Mouse (Mus musculus): ENCODE data around the gene Gbx2. TPM values are rescaled to one million over a fixed set of nuclear protein-coding genes. Genes with fewer than 3 reads are reported as not detected.

Gbx2 gene
- polyA plus RNA-seq, 1 experiment from 2014 or later: 0.16 TPM

- H3K79me2 ChIP-seq (ENCODE audit: inconsistent target): no peaks in the 10 kb centered on the region
- 4% methylated on average over 25 of the region's 40 CpGs for WGBS (ENCODE audit: missing documents)
Measured at GRCm38 (mm10) chr1:89941701-89942381, 10.9 kb upstream of the Gbx2 start.

DNA sequence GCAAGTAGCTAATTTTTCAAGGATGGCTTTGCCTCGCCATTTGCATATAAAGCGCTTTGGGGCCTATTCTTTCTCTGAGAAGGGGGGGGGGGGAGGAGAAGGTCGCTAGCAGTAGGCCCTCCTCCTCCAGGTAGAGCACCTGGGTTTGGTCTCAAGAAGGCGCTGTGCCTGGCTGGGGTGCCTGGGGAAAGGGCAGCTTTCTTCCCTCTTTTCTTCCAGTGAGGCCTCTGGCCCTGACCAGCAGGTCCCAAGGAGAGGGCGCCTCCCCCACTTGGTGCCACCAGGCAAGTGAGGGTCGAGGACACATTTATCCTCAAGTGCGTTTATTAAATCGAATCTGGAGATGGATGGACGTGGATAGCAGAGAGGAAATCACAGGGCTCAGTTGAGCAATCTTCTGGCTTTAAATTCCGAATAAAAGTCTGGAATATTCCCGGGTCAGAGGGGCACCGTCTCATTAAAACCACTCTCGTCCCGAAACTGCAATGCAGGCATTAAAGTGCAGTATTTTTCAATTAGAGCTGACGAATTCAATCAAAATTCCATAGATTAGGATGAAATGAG, 10.1 kb upstream of the Gbx2 start:
- Histone ChIP-seq H3K27ac (no peak overlapping the region), H3K36me3 (ENCODE audit: inconsistent target) (no peaks in the 10 kb centered on the region), H3K4me3 (ENCODE audit: inconsistent target) (no peak overlapping the region), H3K79me2 (ENCODE audit: inconsistent target) (no peaks in the 10 kb centered on the region)
- WGBS (ENCODE audit: missing documents): 49% methylated on average over 13 of the region's 15 CpGs

More at GRCm38 (mm10) chr1:89941701-89942381, 10.9 kb upstream of the Gbx2 start:
- no peak overlapping the region for H3K27ac ChIP-seq
- no peaks in the 10 kb centered on the region for H3K36me3 ChIP-seq (ENCODE audit: inconsistent target)
- no peak overlapping the region for H3K4me3 ChIP-seq (ENCODE audit: inconsistent target)

DNA sequence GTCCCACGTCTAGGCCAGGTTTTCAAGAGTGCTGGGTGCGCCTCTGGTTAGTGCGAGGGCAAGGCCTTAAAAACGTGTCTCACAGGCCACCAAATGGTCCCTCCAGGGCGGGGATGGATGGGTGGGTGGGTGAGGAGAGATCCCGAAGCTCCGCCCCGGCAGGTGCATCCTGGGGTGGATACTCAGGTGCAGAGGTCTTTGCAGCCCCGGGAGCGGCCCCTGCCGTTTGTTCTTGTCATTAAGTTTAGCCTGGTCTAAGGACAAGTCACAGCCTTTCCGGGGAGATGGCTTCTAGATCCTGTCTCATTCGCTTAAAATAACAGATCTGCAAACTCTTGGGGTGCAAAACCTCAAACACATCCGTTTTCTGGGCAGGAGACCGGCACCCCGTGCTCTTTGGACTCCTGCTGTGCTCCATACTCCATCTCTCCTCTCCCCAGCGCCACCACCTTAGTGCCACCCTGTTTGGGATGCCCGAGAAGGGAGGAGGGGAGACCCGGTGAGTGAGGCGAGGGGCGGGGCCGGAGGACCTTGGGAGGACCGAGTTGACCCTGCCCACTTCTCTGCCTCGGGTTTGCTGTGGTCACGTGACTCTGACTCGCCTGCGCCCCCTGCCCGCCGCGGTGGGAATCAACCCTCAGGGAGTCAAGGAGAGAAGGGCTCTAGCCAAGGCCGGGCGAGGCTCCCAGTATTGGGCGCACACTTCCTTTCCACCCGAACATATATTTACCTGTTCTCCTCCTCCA, 9.2 kb upstream of the Gbx2 start:
- H3K36me3 ChIP-seq (ENCODE audit: inconsistent target): no peaks in the 10 kb centered on the region
- H3K4me3 ChIP-seq (ENCODE audit: inconsistent target): no peak overlapping the region
- whole genome bisulfite sequencing (ENCODE audit: missing documents): 8% methylated on average over 33 of the region's 34 CpGs
- H3K27ac ChIP-seq: no peak overlapping the region
- no peaks in the 10 kb centered on the region for H3K79me2 ChIP-seq (ENCODE audit: inconsistent target)

DNA sequence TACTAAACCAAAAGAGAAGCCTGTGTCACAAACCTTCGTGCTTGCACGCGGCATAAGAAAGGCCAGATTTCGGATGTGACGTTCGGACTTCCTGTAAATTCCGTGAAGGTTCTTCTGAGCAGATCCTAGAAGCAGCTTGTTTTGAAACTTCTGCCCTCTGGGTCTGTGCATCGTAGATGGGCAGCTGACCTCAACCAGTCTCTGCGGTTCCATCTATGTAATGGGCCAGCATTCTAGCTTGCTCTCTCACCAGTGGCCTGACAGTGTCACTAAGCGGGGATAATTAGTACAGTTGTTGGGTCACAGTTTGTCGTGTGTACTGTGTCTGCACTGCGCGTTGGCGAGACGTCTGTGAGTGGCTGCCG, 8.6 kb upstream of the Gbx2 start:
- no peak overlapping the region for H3K4me3 ChIP-seq (ENCODE audit: inconsistent target)
- 18% methylated on average over 16 of the region's 16 CpGs for WGBS (ENCODE audit: missing documents)
- H3K36me3 ChIP-seq (ENCODE audit: inconsistent target): no peaks in the 10 kb centered on the region
- no peaks in the 10 kb centered on the region for H3K79me2 ChIP-seq (ENCODE audit: inconsistent target)
- H3K27ac ChIP-seq: no peak overlapping the region

DNA sequence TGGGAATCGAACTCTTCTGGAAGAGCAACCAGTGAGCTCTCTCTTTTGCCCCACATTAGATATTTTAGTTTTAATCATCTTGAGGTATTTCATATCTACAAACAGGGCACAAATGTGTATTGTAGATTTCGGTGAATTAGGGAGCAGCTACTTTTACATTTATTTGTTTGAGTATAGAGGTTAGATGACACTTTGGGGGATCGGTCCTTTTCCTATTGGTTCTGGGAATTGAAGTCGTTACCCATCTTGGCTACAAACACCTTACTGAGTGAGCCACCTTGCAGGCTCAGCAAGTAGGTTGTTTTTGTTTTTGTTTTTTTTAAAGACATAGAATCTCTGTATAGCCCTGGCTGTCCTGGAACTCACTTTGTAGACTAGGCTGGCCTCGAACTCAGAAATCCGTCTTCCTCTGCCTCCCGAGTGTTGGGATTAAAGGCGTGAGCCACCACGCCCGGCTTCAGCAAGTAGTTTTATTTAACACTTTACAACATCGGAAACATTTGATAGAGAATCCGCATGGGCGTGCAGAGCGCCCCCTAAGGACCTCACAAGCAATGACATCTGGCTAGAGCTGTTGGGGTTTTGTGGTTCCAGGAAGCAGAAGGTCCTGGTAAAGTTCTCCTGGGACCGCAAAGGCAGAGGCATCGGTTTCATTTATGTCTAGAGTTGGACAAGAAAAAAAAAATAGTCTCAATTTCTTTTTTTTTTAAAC, 8.1 kb upstream of the Gbx2 start:
- no peak overlapping the region for H3K4me3 ChIP-seq (ENCODE audit: inconsistent target)
- no peaks in the 10 kb centered on the region for H3K36me3 ChIP-seq (ENCODE audit: inconsistent target)
- WGBS (ENCODE audit: missing documents): 41% methylated on average over 15 of the region's 16 CpGs
- H3K79me2 ChIP-seq (ENCODE audit: inconsistent target): no peaks in the 10 kb centered on the region
- no peak overlapping the region for H3K27ac ChIP-seq

- Histone ChIP-seq H3K27ac (no peak overlapping the region), H3K4me3 (ENCODE audit: inconsistent target) (no peak overlapping the region), H3K79me2 (ENCODE audit: inconsistent target) (no peaks in the 10 kb centered on the region), H3K36me3 (ENCODE audit: inconsistent target) (no peaks in the 10 kb centered on the region)
- 43% methylated on average over 29 of the region's 29 CpGs for WGBS (ENCODE audit: missing documents)
Measured at GRCm38 (mm10) chr1:89935493-89936348, 4.7 kb upstream of the Gbx2 start.

- H3K36me3 ChIP-seq (ENCODE audit: inconsistent target): no peaks in the 10 kb centered on the region
- no peaks in the 10 kb centered on the region for H3K79me2 ChIP-seq (ENCODE audit: inconsistent target)
- 79% methylated on average over 19 of the region's 19 CpGs for WGBS (ENCODE audit: missing documents)
- no peak overlapping the region for H3K27ac ChIP-seq
- H3K4me3 ChIP-seq (ENCODE audit: inconsistent target): no peak overlapping the region
Measured at GRCm38 (mm10) chr1:89934316-89935260, 3.6 kb upstream of the Gbx2 start.

DNA sequence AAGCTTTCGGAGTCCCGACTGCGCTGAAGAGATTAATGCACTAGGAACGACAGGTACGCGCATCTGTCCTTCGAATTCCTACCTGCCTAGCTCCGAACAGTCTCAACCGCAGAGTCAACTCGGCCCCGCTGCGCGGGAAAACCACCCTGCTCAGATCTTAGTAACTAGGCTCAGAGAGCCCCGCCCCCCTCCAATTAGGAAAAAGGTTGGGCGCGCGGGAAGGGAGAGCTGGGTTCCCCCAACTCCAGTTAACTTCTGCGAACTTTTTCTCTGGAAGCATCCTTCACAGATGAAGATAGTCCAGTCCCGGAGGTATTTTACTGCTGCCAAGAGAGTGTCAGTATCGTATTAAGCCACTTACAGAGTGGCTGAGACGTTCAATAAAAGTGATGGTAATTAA, 2.8 kb upstream of the Gbx2 start:
- Histone ChIP-seq H3K79me2 (ENCODE audit: inconsistent target) (no peaks in the 10 kb centered on the region), H3K4me3 (ENCODE audit: inconsistent target) (no peak overlapping the region), H3K27ac (no peak overlapping the region), H3K36me3 (ENCODE audit: inconsistent target) (no peaks in the 10 kb centered on the region)
- 73% methylated on average over 21 of the region's 21 CpGs for WGBS (ENCODE audit: missing documents)

DNA sequence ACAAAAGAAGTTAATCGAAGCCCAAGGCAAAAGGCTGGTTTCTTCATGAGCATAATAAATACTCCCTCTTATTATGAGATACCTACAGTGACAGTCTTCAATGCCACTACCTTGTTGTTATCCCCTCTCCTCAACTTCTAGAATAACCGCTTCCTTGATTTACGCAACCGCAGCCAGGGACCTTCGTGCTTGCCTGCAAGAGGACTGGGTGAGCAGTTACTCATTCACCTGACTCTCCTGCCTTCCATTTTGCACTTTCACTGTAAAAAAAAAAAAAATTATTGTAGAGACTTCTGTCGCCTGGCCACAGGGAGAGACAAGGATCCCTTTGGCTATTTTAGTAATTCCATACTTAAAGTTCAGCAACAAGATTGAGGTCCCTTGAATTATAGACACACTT, 2.0 kb upstream of the Gbx2 start:
- WGBS (ENCODE audit: missing documents): 83% methylated on average over 6 of the region's 6 CpGs
- Histone ChIP-seq H3K79me2 (ENCODE audit: inconsistent target) (no peaks in the 10 kb centered on the region), H3K36me3 (ENCODE audit: inconsistent target) (no peaks in the 10 kb centered on the region), H3K4me3 (ENCODE audit: inconsistent target) (no peak overlapping the region), H3K27ac (no peak overlapping the region)

- Histone ChIP-seq H3K36me3 (ENCODE audit: inconsistent target) (no peaks in the 10 kb centered on the region), H3K79me2 (ENCODE audit: inconsistent target) (no peaks in the 10 kb centered on the region), H3K4me3 (ENCODE audit: inconsistent target) (no peak overlapping the region), H3K27ac (no peak overlapping the region)
- 83% methylated on average over 11 of the region's 16 CpGs for WGBS (ENCODE audit: missing documents)
Measured at GRCm38 (mm10) chr1:89932616-89933015, 1.6 kb upstream of the Gbx2 start.

DNA sequence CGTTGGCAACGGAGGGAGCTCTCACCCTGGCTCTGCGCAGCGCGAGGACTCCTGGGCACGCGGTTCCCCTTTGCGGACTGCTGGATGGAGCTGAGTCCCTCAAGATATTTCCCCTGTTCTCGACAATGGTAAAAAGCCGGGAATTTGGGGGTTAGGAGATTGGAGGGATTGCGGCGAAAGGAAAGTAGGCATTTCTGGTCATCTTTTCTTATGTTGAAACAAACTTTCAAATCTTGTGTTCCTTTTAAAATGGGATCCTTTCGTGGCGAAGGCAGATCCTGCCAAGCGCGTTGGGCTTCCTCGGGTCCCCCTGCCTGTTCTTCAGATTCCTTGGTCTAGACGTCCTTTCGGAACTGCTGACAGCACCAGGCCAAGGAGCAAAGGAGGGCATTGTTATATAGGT, 1.0 kb upstream of the Gbx2 start:
- no peaks in the 10 kb centered on the region for H3K79me2 ChIP-seq (ENCODE audit: inconsistent target)
- H3K4me3 ChIP-seq (ENCODE audit: inconsistent target): no peak overlapping the region
- no peaks in the 10 kb centered on the region for H3K36me3 ChIP-seq (ENCODE audit: inconsistent target)
- H3K27ac ChIP-seq: no peak overlapping the region
- 87% methylated on average over 19 of the region's 19 CpGs for WGBS (ENCODE audit: missing documents)

- no peaks in the 10 kb centered on the region for H3K79me2 ChIP-seq (ENCODE audit: inconsistent target)
- under 1% methylated on average over 31 of the region's 45 CpGs for WGBS (ENCODE audit: missing documents)
- H3K27ac ChIP-seq: no peak overlapping the region
- H3K4me3 ChIP-seq (ENCODE audit: inconsistent target): no peak overlapping the region
- H3K36me3 ChIP-seq (ENCODE audit: inconsistent target): no peaks in the 10 kb centered on the region
Measured at GRCm38 (mm10) chr1:89930551-89930950, 428 bp downstream of the Gbx2 start.

DNA sequence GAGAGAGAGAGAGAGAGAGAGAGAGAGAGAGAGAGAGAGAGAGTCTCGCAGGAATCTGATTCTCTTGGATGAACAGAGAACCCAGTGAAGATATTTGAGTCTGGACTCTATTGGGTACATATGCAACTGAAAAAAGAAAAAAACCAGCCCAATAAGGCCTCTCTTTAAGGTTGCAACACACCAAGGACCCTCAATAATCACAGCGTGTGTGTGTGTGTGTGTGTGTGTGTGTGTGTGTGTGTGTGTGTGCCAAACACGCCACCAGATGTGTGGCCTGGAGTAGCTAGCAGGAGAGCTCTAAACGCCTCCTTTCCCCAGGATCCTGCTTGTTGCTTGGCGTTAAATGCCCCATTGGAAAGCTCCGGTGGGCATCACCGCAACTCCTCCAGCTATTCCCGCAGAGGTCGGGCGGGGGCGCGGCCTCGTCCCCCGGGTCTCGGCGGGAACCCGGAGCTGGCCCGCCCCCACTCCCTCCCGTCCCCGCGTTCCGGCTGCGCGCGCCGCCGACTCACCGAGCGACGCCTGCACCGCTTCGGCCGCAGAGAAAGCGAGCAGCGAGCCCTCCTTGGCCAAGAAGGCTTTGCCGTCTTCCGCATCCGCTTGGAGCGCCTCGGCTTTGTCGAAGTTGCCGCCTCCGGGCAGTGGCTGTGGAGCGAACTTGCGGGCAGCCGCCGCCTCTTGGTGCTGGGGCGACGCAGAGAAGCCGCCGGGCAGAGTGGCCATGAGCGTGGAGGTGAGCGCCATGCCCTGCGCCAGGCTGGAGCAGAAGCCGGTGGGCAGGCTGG, 1.1 kb downstream of the Gbx2 start:
- H3K4me3 ChIP-seq (ENCODE audit: inconsistent target): no peak overlapping the region
- H3K27ac ChIP-seq: no peak overlapping the region
- H3K36me3 ChIP-seq (ENCODE audit: inconsistent target): no peaks in the 10 kb centered on the region
- WGBS (ENCODE audit: missing documents): under 1% methylated on average over 53 of the region's 55 CpGs
- H3K79me2 ChIP-seq (ENCODE audit: inconsistent target): no peaks in the 10 kb centered on the region
